Mouse (Mus musculus) liver, postnatal 0 days (tissue): ENCODE measurements at regions not wholly inside any gene's neighbourhood (a gene's known extent, or its start where the extent isn't known, plus 50 kb on each side); places are given as distances from the start of the nearest gene placed in this dataset.

Experiments
- CTCF ChIP-seq: sonication (generic); IDR thresholded peaks from 2 replicates; pipeline ENCODE4 v1.5.1; 2016; ENCODE audit warnings: antibody characterized with exemption, low read depth
- EP300 ChIP-seq: IDR thresholded peaks from 2 replicates; pipeline ENCODE4 v1.6.1; 2016; ENCODE audit warnings: antibody characterized with exemption, low read depth, mild to moderate bottlenecking

DNA sequence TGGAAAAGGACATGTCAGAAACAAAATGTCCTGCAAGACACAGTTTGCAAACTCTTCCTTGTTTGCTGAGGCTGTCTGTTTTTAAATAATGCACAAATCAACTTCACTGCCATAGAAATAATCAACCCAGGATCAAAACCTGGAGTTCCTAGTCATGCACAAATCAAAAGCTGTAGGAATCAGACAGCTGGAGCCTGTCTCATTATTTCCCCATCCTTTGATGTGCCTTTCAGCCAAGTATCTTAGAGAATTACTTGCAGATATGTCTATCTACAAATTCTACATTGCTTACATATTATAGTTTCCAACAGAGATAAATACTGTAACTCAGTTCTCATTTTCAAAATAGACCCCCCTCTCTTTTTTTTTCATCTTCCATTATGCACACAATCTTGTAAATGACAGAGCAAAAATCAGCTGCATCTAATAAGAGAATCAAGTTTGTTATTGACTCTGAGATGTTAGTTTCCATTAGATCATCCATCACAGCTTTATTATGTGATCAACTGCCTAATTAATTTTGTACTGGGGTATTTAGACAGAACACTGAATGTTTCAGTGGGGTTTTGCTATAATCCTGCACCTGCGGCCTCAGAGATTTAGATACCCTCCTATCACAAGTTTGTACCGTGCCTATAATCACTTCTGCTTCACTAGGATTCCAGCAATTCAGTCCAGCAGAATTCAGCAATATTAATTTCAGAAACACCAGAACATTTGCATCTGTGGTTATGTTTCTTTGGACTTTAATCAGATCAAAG lies 798.9 kb upstream of the Tenm2 start:
- TF ChIP-seq CTCF, result no peak
- no peak for TF ChIP-seq EP300
